ENCODE assay signal across 13 mouse cellular contexts in the genomic region with DNA sequence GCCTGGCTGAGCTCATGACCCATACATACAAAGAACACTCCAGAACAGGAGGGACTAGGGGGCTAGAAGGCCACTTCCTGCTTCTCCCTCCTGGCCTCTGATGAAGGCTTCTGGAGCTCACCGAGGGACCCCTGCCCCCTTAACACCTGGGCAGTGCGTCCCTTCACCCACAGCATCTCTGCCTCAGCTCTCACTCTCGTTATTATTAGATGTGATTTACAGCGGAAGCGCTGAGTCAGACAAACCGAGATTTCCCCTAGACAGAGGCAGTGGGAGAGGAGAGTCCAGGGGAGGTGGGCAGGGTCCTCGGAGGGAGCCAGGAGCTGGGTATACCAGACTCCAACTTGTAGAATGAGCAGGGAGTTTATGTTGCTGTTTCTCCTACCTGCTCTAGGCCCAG. TPM values are rescaled to one million over a fixed set of nuclear protein-coding genes. Genes with fewer than 3 reads are reported as not detected.
DNase-seq lines count a peak whose midpoint lies in the region; ATAC-seq and TF ChIP-seq lines count a peak whose summit lies in the region.
"Had no signal": no experiment of that assay in that cellular context is flagged by ENCODE, and none has a peak within 500 bp of the region (broad histone marks: within the 10 kb centered on the region; RNA-seq: fewer than 3 reads in every experiment).

No protein-coding gene starts in this region.

- H3K9ac ChIP-seq in CH12.LX (ENCODE audit: insufficient read depth, low read depth): no peak overlapping the region
- H3K9ac ChIP-seq in forebrain, embryonic 16.5 days (replicated peaks; ENCODE audit: low read depth, low read length): no peak overlapping the region
- no peak overlapping the region for H3K9ac ChIP-seq in midbrain, embryonic 13.5 days (replicated peaks)
- no peak overlapping the region for H3K9ac ChIP-seq in intestine, postnatal 0 days (ENCODE audit: low read depth, low read length)
- H3K9ac ChIP-seq: liver, embryonic 14.5 days had no signal

- TF ChIP-seq EP300 in CH12.LX (IDR thresholded peaks at IDR 0.05; ENCODE audit: low read length): peak; percentile 64; the same call in 1 of the 2 replicates

- peaks cover 76% of the 10 kb centered on the region for H3K27me3 ChIP-seq in heart, embryonic 10.5 days (ENCODE audit: insufficient read depth, poor library complexity, severe bottlenecking)
- H3K27me3 ChIP-seq in CH12.LX (replicated peaks): peaks cover 14% of the 10 kb centered on the region
- H3K27me3 ChIP-seq in forebrain, embryonic 16.5 days (replicated peaks; ENCODE audit: control insufficient read depth, insufficient read depth, low read length): peaks cover 3% of the 10 kb centered on the region; the same call in 1 of the 2 replicates
- H3K27me3 ChIP-seq in midbrain, embryonic 13.5 days: peaks cover 38% of the 10 kb centered on the region
- peaks cover 18% of the 10 kb centered on the region for H3K27me3 ChIP-seq in intestine, postnatal 0 days (replicated peaks; ENCODE audit: control insufficient read depth, insufficient read depth, low read length)

- 15% methylated on average over 7 of the region's 7 CpGs for WGBS in heart, embryonic 10.5 days
- 40% methylated on average over 7 of the region's 7 CpGs for WGBS in forebrain, embryonic 16.5 days
- WGBS in midbrain, embryonic 13.5 days: 39% methylated on average over 7 of the region's 7 CpGs
- 29% methylated on average over 7 of the region's 7 CpGs for WGBS in intestine, postnatal 0 days

- intact Hi-C loops in heart, postnatal 14 days (cut with DNase I): no loop called here

- no peak for DNase-seq in heart, embryonic 10.5 days (ENCODE audit: low spot score)
- no peak for DNase-seq in heart, postnatal 14 days
- no peak for DNase-seq in CH12.LX (ENCODE audit: extremely low read depth)
- no peak for DNase-seq in adrenal gland, postnatal 10 days
- no peak for DNase-seq in layer of hippocampus, adult 11-12 months (ENCODE audit: low spot score)
- DNase-seq: heart, postnatal 10 days had no signal

- H3K4me1 ChIP-seq in heart, embryonic 10.5 days: peaks cover 25% of the 10 kb centered on the region
- H3K4me1 ChIP-seq in CH12.LX (ENCODE audit: control insufficient read depth in 1 of 2, insufficient read depth in 2 of 2): peaks cover 14 to 36% of the 10 kb centered on the region in 2 experiments
- H3K4me1 ChIP-seq in forebrain, embryonic 16.5 days (replicated peaks; ENCODE audit: control insufficient read depth, insufficient read depth, low read length): peaks cover 46% of the 10 kb centered on the region
- H3K4me1 ChIP-seq in midbrain, embryonic 13.5 days (replicated peaks): peaks cover 55% of the 10 kb centered on the region
- no peaks in the 10 kb centered on the region for H3K4me1 ChIP-seq in intestine, postnatal 0 days (replicated peaks; ENCODE audit: control insufficient read depth, insufficient read depth, low read length)

- TF ChIP-seq RAD21 in CH12.LX (IDR thresholded peaks at IDR 0.05; ENCODE audit: low read depth, low read length): no peak

- no peaks in the 10 kb centered on the region for H3K9me3 ChIP-seq in heart, embryonic 10.5 days
- no peaks in the 10 kb centered on the region for H3K9me3 ChIP-seq in CH12.LX (replicated peaks; ENCODE audit: low read length)
- H3K9me3 ChIP-seq in forebrain, embryonic 16.5 days (ENCODE audit: control insufficient read depth, low read length): no peaks in the 10 kb centered on the region
- no peaks in the 10 kb centered on the region for H3K9me3 ChIP-seq in midbrain, embryonic 13.5 days
- H3K9me3 ChIP-seq in intestine, postnatal 0 days (ENCODE audit: control insufficient read depth): no peaks in the 10 kb centered on the region
- H3K9me3 ChIP-seq: embryonic facial prominence, embryonic 12.5 days; G1E had no signal

- no peaks in the 10 kb centered on the region for H3K79me2 ChIP-seq in CH12.LX (replicated peaks; ENCODE audit: control insufficient read depth, extremely low read depth, insufficient read depth, poor library complexity, severe bottlenecking)

- peak overlapping the region; percentile 47 for H3K4me3 ChIP-seq in heart, embryonic 10.5 days
- no peak overlapping the region for H3K4me3 ChIP-seq in CH12.LX (replicated peaks in 1 of 3; ENCODE audit: low read depth in 2 of 3, low read length in 2 of 3, poor library complexity in 1 of 3)
- no peak overlapping the region for H3K4me3 ChIP-seq in forebrain, embryonic 16.5 days (replicated peaks; ENCODE audit: low read length)
- 0 out of 2 replicates have a peak overlapping the region, but pooled peaks have one; percentile 11 for H3K4me3 ChIP-seq in midbrain, embryonic 13.5 days (replicated peaks)
- no peak overlapping the region for H3K4me3 ChIP-seq in intestine, postnatal 0 days (ENCODE audit: low read depth, low read length)

- TF ChIP-seq CTCF in CH12.LX (conservative IDR thresholded peaks at IDR 0.05 in 1 of 2, IDR thresholded peaks at IDR 0.05 in 1 of 2; ENCODE audit: low read depth in 2 of 2, low read length in 2 of 2): no peak
- no peak for TF ChIP-seq CTCF in intestine, postnatal 0 days (IDR thresholded peaks at IDR 0.05; ENCODE audit: low read depth)

- dilution Hi-C loops in CH12.LX (cut with MboI; ENCODE audit: extremely low pct_ligation_motif_present, extremely low pct_unique_long_range_greater_than_20kb, low sequenced_read_pairs): no loop called here

- no peak overlapping the region for H3K27ac ChIP-seq in heart, embryonic 10.5 days
- H3K27ac ChIP-seq in CH12.LX (ENCODE audit: insufficient read depth, low read depth): no peak overlapping the region
- peak overlapping the region; percentile 90; the same call in 1 of the 2 replicates for H3K27ac ChIP-seq in forebrain, embryonic 16.5 days (ENCODE audit: low read length)
- peak overlapping the region; percentile 79 for H3K27ac ChIP-seq in midbrain, embryonic 13.5 days
- H3K27ac ChIP-seq in intestine, postnatal 0 days (ENCODE audit: low read depth, low read length): no peak overlapping the region
- H3K27ac ChIP-seq: embryonic facial prominence, embryonic 12.5 days; liver, embryonic 14.5 days; macrophage had no signal

- no peak for ATAC-seq in forebrain, embryonic 16.5 days
- no peak for ATAC-seq in midbrain, embryonic 13.5 days
- ATAC-seq in intestine, postnatal 0 days: no peak

- TF ChIP-seq POLR2A in CH12.LX (IDR thresholded peaks at IDR 0.05; ENCODE audit: low read depth, low read length): no peak

- 0 out of 2 replicates have a peak, but pooled peaks cover 2% of the 10 kb centered on the region for H3K36me3 ChIP-seq in heart, embryonic 10.5 days
- H3K36me3 ChIP-seq in CH12.LX (replicated peaks in 1 of 2; ENCODE audit: control insufficient read depth in 1 of 2, insufficient read depth in 1 of 2, low read length in 1 of 2): peaks cover 5 to 19% of the 10 kb centered on the region in 2 experiments
- H3K36me3 ChIP-seq in forebrain, embryonic 16.5 days (ENCODE audit: control insufficient read depth, insufficient read depth): no peaks in the 10 kb centered on the region
- peaks cover 7% of the 10 kb centered on the region; the same call in 1 of the 2 replicates for H3K36me3 ChIP-seq in midbrain, embryonic 13.5 days
- H3K36me3 ChIP-seq in intestine, postnatal 0 days (ENCODE audit: control insufficient read depth, insufficient read depth): peaks cover 5% of the 10 kb centered on the region; the same call in 1 of the 2 replicates
- H3K36me3 ChIP-seq: embryonic facial prominence, embryonic 12.5 days had no signal

- H3K4me2 ChIP-seq in CH12.LX (ENCODE audit: insufficient read depth, low read depth, poor library complexity, severe bottlenecking): peak overlapping the region; percentile 46
- H3K4me2 ChIP-seq in forebrain, embryonic 16.5 days (ENCODE audit: low read length): no peak overlapping the region
- H3K4me2 ChIP-seq in midbrain, embryonic 13.5 days (replicated peaks): peak overlapping the region; percentile 48
- no peak overlapping the region for H3K4me2 ChIP-seq in intestine, postnatal 0 days (replicated peaks; ENCODE audit: low read depth)

- in situ Hi-C loops in CH12.LX (cut with MboI; ENCODE audit: low pct_ligation_motif_present, low pct_unique_long_range_greater_than_20kb, low sequenced_read_pairs): loop anchor here (10.0 kb wide), 2 partner anchors 447 to 727 kb away; no protein-coding TSS in a partner anchor

RNA-seq across cellular contexts. Expression of gene Pou3f1, which starts 15.0 kb away (rescaled TPM):
- polyA plus RNA-seq in heart, embryonic 10.5 days (2016; fragmentation: Nextera tagmentation; extraction: Ambion mirVana): 0.10 and 0.35 TPM in 2 replicates
- total RNA-seq in heart, postnatal 14 days (2021): under 1 TPM in 1 of 2 experiments, not detected in 1; 0.07 TPM
- total RNA-seq in CH12.LX (2012; rRNA removed) (not detected in 2 replicates), CH12.LX (2014; rRNA removed) (not detected in 2 replicates)
- not detected in 2 replicates for polyA plus RNA-seq in CH12.LX (2012; ENCODE audit: insufficient read length, low read depth)
- polyA plus RNA-seq in forebrain, embryonic 16.5 days (2015; fragmentation: Nextera tagmentation; extraction: Ambion mirVana): 20.9 and 22.7 TPM in 2 replicates
- polyA plus RNA-seq in midbrain, embryonic 13.5 days (2015; fragmentation: Nextera tagmentation; extraction: Ambion mirVana): 14.2 and 19.3 TPM in 2 replicates
- 0.08 TPM in 1 of 2 replicates, not detected in the other for polyA plus RNA-seq in intestine, postnatal 0 days (2015; fragmentation: Nextera tagmentation; extraction: Ambion mirVana)
- under 1 TPM; 0.24 to 0.27 TPM for total RNA-seq in adrenal gland, postnatal 10 days (2021)
- polyA plus RNA-seq: G1E had no signal

RNA-seq across cellular contexts. Expression of gene Utp11, which starts 21.8 kb away (rescaled TPM):
- polyA plus RNA-seq in heart, embryonic 10.5 days (2016; fragmentation: Nextera tagmentation; extraction: Ambion mirVana): 53.0 and 63.6 TPM in 2 replicates
- total RNA-seq in heart, postnatal 14 days (2021): 10 to 100 TPM; 11.6 to 12.0 TPM
- total RNA-seq in CH12.LX (2012; rRNA removed) (52.7 and 63.2 TPM in 2 replicates), CH12.LX (2014; rRNA removed) (78.1 and 84.4 TPM in 2 replicates)
- polyA plus RNA-seq in CH12.LX (2012; ENCODE audit: insufficient read length, low read depth): 102 and 107 TPM in 2 replicates
- 42.1 and 48.3 TPM in 2 replicates for polyA plus RNA-seq in forebrain, embryonic 16.5 days (2015; fragmentation: Nextera tagmentation; extraction: Ambion mirVana)
- polyA plus RNA-seq in midbrain, embryonic 13.5 days (2015; fragmentation: Nextera tagmentation; extraction: Ambion mirVana): 48.3 and 51.1 TPM in 2 replicates
- 29.6 and 32.3 TPM in 2 replicates for polyA plus RNA-seq in intestine, postnatal 0 days (2015; fragmentation: Nextera tagmentation; extraction: Ambion mirVana)
- total RNA-seq in adrenal gland, postnatal 10 days (2021): 10 to 100 TPM; 29.4 to 29.9 TPM

RNA-seq across cellular contexts. Expression of gene Fhl3, which starts 28.9 kb away (rescaled TPM):
- polyA plus RNA-seq in heart, embryonic 10.5 days (2016; fragmentation: Nextera tagmentation; extraction: Ambion mirVana): 3.9 and 5.4 TPM in 2 replicates
- 10 to 100 TPM; 13.0 to 13.9 TPM for total RNA-seq in heart, postnatal 14 days (2021)
- total RNA-seq in CH12.LX (2012; rRNA removed) (10.4 and 10.8 TPM in 2 replicates), CH12.LX (2014; rRNA removed) (3.6 and 4.1 TPM in 2 replicates)
- polyA plus RNA-seq in CH12.LX (2012; ENCODE audit: insufficient read length, low read depth): 14.8 and 20.8 TPM in 2 replicates
- polyA plus RNA-seq in forebrain, embryonic 16.5 days (2015; fragmentation: Nextera tagmentation; extraction: Ambion mirVana): 1.9 and 2.3 TPM in 2 replicates
- 2.8 and 3.0 TPM in 2 replicates for polyA plus RNA-seq in midbrain, embryonic 13.5 days (2015; fragmentation: Nextera tagmentation; extraction: Ambion mirVana)
- polyA plus RNA-seq in intestine, postnatal 0 days (2015; fragmentation: Nextera tagmentation; extraction: Ambion mirVana): 3.8 TPM in 2 replicates
- 10 to 100 TPM in 1 of 2 experiments, 1 to 10 TPM in 1; 9.5 to 15.8 TPM for total RNA-seq in adrenal gland, postnatal 10 days (2021)

RNA-seq across cellular contexts. Expression of gene Sf3a3, which starts 43.0 kb away (rescaled TPM):
- 137 and 180 TPM in 2 replicates for polyA plus RNA-seq in heart, embryonic 10.5 days (2016; fragmentation: Nextera tagmentation; extraction: Ambion mirVana)
- total RNA-seq in heart, postnatal 14 days (2021): 10 to 100 TPM; 19.2 to 21.5 TPM
- total RNA-seq in CH12.LX (2012; rRNA removed): 100 and 129 TPM in 2 replicates
- total RNA-seq in CH12.LX (2014; rRNA removed): 122 and 146 TPM in 2 replicates
- polyA plus RNA-seq in CH12.LX (2012; ENCODE audit: insufficient read length, low read depth): 134 and 156 TPM in 2 replicates
- polyA plus RNA-seq in forebrain, embryonic 16.5 days (2015; fragmentation: Nextera tagmentation; extraction: Ambion mirVana): 128 and 129 TPM in 2 replicates
- 147 and 153 TPM in 2 replicates for polyA plus RNA-seq in midbrain, embryonic 13.5 days (2015; fragmentation: Nextera tagmentation; extraction: Ambion mirVana)
- polyA plus RNA-seq in intestine, postnatal 0 days (2015; fragmentation: Nextera tagmentation; extraction: Ambion mirVana): 45.3 and 45.7 TPM in 2 replicates
- total RNA-seq in adrenal gland, postnatal 10 days (2021): 10 to 100 TPM; 39.2 to 40.3 TPM

Comparison
In these comparisons a context has a peak if more than half of its experiments do, and no peak if none do; other contexts are left out.
1. H3K27ac ChIP-seq: peak in forebrain, embryonic 16.5 days (single experiment) and midbrain, embryonic 13.5 days (single experiment); none in heart, embryonic 10.5 days (single experiment), CH12.LX (single experiment) and intestine, postnatal 0 days (single experiment).
2. H3K4me3 ChIP-seq: peak in heart, embryonic 10.5 days (single experiment) and midbrain, embryonic 13.5 days (single experiment); none in CH12.LX (0 of 3), forebrain, embryonic 16.5 days (single experiment) and intestine, postnatal 0 days (single experiment).
3. H3K4me2 ChIP-seq: peak in CH12.LX (single experiment) and midbrain, embryonic 13.5 days (single experiment); none in forebrain, embryonic 16.5 days (single experiment) and intestine, postnatal 0 days (single experiment).
4. RNA of gene Pou3f1, which starts 15.0 kb away (polyA plus RNA-seq): 20.9 to 22.7 TPM in forebrain, embryonic 16.5 days and 14.2 to 19.3 TPM in midbrain, embryonic 13.5 days; 0.10 to 0.35 TPM in heart, embryonic 10.5 days, not detected in CH12.LX and 0.08 TPM in intestine, postnatal 0 days; every median in the first group is over 10 times any median in the second.